Mouse (Mus musculus): ENCODE measurements at regions not wholly inside any gene's neighbourhood (a gene's known extent, or its start where the extent isn't known, plus 50 kb on each side); places are given as distances from the start of the nearest gene placed in this dataset.

DNA sequence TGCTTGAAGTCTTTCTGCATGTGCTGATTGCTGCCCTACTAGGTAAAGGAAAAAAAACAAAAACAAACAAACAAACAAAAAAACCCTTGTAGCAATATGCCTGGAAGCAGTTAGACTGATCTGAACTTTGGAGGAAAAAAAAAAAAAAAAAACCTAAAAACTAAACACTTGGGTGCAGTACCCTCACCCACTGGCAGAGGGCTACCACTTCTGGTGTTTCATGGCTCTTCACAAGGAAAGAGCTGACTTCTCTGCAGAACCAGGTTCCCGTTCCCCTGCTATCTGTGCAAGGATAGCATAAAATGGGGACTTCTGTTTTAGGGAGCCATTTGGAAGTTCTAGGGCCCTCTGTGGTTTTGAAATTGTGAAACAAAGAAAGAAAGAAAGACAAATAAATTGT, 52.2 kb upstream of the Otud4 start:
- in situ Hi-C loops (cut with MboI; ENCODE audit: low sequenced_read_pairs), result loop anchor here (10.0 kb wide), 2 partner anchors 282 to 898 kb away; no protein-coding TSS in a partner anchor

DNA sequence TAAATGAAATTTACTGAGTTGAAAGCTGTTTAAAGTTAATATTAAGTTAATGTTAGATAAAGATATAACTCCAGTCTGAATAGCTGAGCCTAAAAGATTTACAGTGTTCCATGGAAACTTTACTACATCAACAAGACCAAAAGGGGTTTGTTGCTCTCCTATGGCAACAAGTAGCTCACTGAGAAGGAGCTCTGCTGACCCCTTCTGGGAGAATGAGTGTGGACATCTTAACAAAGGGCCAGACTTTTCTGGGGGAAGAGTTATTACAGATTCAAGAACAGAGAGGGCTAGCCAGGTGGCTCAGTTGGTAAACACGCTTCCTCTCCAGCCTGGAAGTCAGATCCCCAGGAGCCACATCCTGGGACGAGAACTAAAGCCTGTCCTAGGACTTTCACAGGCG, 54.5 kb upstream of the Otud4 start:
- in situ Hi-C loops (cut with MboI; ENCODE audit: low sequenced_read_pairs), result loop anchor here (10.0 kb wide), 2 partner anchors 280 to 900 kb away; no protein-coding TSS in a partner anchor

DNA sequence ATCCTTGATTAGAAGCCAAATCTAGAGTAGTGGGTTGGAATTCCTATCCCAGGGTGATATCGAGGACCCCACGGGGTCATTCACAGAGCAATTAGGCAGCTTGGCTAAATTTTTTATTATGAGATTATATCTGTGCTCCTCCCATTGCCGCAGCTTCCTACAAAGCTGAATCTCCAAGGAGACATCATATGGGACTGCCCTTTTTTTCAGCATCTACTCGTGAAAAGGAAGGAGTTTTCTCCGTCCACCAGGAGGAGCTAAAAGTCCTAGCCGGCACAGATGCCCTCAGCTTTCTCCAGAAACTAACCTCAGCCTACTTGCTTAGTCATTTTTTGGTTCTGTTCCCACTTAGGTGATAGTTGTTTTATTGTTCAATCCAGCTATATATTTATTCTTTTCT, 56.1 kb upstream of the Otud4 start:
- in situ Hi-C loops (cut with MboI; ENCODE audit: low sequenced_read_pairs), result loop anchor here (10.0 kb wide), 2 partner anchors 279 to 901 kb away; no protein-coding TSS in a partner anchor

DNA sequence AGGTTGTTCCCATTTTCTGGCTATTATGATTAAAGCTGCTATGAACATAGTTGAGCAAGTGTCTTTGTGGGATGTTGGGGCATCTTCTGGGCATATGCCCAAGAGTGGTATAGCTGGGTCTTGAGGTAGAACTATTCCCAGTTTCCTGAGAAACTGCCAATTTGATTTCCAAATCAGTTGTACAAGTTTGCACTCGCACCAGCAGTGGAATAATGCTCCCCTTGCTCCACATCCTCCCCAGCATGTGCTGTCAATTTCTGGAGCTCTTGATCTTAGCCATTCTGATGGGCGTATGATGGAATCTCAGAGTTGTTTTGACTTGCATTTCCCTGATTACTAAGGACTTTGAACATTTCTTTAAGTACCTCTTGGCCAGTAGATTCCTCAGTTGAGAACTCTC, 57.2 kb upstream of the Otud4 start:
- in situ Hi-C loops (cut with MboI; ENCODE audit: low sequenced_read_pairs), result loop anchor here (10.0 kb wide), 2 partner anchors 277 to 903 kb away; no protein-coding TSS in a partner anchor

DNA sequence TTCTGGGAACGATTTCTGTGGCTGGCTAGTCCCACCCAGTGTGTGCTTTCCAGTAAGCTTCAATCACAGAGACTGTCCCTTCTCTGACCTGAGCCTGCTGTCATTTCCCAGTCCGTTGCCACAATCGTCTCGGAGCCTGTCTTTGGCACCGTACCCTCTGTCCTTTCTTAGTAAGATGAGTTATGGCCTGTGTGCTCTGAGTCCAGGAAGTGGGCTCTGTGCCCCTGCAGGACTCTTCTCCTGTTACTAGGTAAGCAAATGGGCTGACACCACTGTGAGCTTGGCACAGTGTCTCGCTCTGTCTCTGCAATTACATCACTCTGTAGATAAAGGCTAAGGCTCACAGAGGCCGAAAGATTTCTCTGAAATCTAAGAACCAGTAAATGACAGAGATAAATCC, 63.3 kb upstream of the Otud4 start:
- in situ Hi-C loops (cut with MboI; ENCODE audit: low sequenced_read_pairs), result no loop called here

DNA sequence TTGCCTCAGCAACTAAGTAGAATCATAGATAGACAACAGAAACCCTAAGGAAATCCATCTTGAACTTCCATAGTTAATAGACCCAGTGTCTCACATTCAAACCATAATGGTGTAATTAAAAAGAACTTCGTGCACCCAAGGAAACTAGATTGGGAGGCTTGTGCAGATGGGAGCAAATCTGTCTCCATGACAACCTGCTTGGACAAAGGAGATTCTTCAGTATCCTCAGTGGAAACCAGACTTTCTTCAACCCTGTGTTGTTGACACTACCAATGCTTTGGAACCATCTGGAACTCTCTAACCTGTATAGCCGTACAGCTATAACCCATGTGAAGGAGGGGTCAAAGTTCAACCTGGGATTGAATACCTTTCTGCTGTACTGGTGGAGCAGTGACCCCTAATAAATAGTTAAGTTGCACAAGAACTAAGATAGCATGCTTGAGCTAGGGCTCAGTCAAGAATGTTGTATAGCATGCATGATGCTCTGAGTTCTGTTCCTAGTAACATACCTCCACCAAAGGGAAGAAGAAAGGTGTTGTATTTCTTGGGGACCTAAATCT, 64.2 kb upstream of the Otud4 start:
- in situ Hi-C loops (cut with MboI; ENCODE audit: low sequenced_read_pairs), result no loop called here

DNA sequence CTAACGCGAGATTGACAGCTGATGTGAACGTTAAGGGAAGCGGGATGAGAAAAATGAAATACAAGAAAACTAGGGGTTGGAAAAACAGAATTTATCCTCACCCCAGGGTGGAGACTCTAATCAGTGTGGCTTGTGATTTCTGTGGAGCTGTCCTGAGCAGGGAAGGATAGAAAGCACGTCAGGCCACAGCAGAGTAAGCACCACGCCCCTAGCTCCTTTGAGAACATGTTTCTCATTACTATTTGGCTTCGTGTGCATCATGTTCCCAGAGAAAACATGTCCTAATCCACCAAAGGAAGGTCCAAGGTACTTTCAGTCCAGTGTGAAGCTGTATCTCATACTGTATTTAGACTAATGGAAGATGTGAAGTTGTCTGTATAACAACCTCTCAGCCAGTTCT, 65.9 kb upstream of the Otud4 start:
- in situ Hi-C loops (cut with MboI; ENCODE audit: low sequenced_read_pairs), result no loop called here

DNA sequence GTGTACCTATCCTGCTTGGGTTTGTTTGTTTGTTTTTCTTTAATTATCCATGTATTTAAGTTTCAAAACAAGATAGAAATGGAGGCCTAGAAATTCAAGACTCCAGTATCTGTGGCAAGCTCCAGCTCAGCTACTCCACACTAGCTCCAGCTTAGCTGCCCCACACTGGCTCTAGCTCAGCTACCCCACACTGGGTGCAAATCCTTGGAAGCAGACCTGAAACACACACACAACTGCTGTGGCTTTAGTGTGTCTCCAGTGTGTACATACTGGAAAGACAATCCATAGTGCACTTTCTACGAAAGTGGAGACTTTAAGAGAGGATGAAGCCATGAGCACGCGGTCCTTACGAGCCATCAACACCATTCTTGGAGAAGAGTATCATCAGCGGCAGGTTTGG, 66.9 kb upstream of the Otud4 start:
- in situ Hi-C loops (cut with MboI; ENCODE audit: low sequenced_read_pairs), result no loop called here

DNA sequence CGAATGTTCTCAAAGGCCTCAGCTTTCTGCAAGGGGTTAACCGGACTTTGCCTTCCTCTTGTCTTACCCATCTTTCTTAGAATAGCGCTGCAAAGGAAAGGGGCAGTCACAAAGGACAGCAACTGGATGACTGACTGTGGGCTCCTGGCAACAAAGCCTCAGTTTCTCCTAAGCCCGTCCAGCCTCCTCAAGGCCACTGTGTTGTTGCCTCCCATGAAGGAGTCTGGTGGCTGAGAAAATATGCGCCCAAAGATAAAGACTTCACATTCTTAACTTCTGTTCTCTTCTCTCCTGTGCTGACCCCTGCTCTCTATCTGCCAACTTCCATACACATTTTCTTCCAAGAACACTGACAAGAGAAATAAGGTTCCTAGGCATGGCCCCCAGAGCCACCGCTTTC, 76.3 kb upstream of the Otud4 start:
- in situ Hi-C loops (cut with MboI; ENCODE audit: low sequenced_read_pairs), result no loop called here

DNA sequence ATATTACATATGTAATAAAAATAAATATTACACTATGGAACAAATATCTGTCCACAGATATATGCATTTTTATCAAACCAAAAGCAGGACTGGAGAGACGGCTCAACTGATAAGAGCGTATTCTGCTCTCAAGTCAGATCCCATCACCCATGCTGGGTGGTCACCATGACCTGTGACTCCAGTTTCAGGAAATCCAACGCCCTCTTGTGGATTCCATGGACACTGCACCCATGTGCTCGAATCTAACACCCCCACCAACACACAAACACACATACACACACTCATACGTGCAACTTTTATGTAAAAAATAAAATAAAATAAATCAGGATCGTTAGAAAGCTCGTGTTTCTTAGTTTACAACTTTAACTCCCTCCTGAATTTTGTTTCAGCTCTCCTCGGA, 76.7 kb upstream of the Otud4 start:
- in situ Hi-C loops (cut with MboI; ENCODE audit: low sequenced_read_pairs), result no loop called here

DNA sequence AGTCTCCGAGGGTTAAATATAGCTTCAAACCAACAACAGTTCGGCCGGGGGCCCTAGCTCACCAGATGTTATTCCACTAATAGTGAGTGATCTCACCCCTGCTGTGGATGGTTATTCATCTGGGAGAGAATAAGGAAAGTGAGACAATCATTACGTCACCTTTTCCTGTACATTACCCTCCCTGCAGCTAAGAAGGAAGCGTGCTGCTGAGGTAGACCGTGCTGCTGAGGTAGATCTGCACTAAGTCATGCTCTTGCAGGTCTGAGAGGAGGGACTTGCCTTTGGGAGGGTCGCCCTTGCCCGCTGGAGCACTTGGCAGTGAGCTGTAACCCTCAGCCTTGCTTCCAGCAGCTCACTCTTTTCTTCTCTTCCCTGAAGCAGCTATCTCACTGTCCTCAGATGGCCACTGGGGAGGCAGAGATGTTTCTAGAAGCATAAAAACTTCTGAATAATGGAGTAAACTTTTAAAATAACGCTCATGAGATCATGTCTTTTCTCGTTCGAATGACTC, 77.3 kb upstream of the Otud4 start:
- in situ Hi-C loops (cut with MboI; ENCODE audit: low sequenced_read_pairs), result no loop called here

DNA sequence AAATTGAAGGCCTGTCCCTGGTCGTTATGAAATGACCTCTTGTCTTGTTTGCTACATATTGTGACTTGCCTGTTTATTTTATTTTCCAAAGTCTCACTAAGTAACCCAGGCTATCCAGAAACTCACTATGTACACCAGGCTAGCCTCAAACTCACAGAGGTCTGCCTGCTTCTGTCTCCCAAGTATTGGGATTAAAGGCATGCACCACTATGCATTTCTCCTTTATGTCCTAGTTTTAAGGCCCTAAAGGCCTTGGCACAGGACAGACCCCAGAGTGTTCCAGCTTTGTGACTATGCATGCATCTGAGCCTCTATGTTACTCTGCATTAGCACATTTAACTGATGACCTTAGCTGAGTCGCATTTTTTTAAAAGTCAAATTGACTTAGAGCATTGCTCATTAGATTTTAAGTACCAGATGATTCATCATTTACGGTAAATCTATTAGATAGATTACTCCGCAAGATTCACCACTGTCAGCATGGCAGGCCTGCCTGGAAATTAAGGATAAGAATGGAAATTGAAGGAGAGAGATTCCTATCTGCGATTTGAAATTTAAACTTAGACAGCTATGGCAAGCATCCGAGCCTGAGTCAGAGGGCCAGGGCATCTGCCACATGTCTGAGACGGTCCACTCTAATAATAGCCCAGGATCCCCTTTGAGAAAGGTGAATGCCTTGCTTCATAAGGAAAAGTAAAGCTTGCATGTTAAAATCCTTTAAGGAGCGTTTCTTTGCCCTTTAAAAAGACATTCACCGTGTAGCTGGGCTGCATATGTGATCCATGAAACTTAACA, 78.0 kb upstream of the Otud4 start:
- in situ Hi-C loops (cut with MboI; ENCODE audit: low sequenced_read_pairs), result no loop called here

DNA sequence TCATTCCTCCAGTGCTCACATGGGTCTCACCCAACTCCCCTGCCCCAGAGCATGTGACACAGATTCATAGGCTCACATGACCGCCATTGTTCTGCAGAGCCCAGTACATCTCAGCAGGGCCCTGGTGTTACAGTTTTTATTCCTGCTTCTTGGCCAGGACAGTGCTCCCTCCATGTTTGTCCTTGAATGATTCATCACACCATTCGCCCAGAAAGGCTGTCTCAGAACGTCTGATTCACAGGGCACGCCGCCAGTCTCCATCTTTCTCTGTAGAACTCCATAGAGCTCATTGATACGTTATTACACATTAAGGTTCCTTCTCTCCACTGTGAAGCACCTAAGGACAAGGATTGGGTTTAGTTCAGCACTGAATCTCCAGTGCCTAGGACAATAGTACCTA, 79.9 kb upstream of the Otud4 start:
- in situ Hi-C loops (cut with MboI; ENCODE audit: low sequenced_read_pairs), result no loop called here

DNA sequence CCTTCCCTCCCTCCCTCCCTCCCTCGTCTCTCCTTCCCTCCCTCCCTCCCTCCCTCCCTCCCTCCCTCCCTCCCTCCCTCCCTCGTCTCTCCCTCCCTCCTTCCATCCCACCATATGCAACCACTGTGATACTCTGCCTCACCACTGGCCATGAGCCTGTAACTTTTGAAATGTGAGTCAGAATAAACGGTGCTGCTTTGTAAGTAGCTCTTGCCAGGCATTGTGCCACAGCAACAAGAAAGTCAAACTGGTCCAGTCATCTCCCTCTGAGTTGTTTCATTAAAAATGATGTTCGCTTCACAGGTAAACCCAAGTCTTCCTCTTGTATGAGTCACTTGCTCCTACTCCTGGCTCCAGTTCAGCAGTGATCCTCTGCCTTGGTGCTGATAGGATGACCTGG, 85.1 kb upstream of the Otud4 start:
- in situ Hi-C loops (cut with MboI; ENCODE audit: low sequenced_read_pairs), result no loop called here

DNA sequence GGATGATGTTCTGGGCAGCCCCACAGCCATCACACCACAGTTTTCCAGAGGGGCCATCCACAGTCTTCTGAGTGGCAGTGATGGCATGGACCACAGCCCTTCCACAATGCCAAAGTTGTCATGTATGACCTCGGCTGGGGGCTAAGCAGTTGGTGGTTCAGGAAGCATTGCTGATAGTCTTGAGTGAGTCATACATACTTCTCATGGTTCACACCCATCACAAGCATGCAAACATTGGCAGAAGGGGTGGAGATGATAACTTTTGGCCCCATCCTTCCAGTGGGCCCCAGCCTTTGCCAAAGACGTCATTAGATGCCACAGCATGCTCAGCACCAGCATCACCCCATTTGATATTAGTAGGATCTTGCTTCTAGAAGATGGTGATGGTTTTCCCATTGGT, 89.3 kb upstream of the Otud4 start:
- in situ Hi-C loops (cut with MboI; ENCODE audit: low sequenced_read_pairs), result no loop called here

DNA sequence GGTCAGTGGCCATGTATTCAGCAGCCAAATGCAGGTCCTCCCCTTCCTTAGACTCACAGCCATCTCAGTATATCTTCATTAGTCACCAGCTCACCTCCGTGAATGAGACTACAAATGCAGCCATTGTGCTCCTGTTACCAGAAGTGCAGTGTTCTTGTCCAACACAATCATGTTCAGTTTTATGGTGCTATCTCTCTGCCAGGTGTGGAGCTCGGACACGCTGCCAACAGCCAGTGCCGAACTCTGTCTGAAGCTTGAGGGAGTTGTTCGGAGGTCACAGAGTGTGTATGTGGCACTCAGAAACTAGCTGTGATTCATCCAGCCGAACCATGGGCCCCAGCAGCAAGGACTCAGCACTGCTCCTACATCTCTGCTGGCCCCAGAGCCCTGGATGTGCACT, 91.3 kb upstream of the Otud4 start:
- in situ Hi-C loops (cut with MboI; ENCODE audit: low sequenced_read_pairs), result no loop called here

DNA sequence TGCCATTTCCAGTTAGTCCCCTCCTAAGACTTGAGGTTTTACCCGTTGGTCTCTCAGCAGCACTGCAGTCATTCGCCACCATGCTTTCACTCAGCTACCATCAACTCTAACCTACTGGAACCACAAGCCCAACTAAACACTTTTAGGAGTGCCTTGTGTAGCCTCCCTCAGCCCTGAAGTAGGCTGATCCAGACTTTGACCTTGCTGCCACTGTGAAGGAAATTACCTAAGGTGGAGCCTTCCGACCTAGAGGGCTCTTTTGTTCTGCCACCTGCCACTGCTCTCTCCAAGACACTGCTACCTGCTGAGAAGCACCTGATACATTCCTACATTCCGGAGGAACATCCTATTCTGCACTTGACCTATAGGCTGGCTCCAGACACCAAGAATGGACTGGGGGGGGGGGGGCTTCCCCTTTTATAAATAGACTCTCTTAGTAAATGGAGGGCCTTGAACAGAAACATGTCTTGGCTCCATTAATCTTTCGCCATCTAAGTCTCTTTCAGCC, 93.5 kb upstream of the Otud4 start:
- in situ Hi-C loops (cut with MboI; ENCODE audit: low sequenced_read_pairs), result no loop called here

DNA sequence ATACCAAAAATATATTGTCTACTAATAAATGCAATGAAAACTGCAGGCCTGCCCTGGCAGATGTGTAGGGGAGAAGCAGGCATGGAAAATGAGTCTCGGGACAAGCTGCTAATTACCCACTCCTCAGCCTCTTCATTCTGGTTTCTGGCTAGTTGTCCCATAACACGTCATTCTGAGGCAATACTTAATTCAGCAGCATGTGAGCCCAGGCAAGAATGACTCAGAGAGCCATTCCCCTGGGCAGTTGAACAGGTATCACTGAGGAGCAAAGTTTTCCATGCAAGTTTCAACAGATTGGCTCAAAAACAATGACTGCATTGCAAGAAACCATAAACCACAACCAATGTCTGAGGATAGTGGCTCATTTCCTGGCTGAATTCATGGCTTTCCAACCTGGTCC, 97.0 kb upstream of the Otud4 start:
- in situ Hi-C loops (cut with MboI; ENCODE audit: low sequenced_read_pairs), result no loop called here

DNA sequence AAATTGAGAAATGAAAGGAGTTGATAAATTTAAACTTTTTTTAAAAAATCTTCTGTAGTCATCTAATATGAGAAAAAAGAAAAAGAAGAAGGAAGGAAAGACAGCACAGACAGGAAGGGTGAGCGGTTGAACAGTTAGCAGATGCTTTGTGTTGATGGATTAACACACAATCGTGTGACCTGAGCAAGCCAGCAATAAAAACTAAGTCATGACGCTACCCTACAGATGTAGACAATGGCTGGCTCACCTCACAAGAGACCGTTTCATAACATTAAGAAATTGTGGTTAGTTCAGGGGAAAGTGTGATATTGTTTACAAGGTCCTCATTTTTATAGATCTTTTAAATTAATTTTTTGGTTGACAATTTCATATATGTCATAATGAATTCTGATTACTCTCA, 99.4 kb upstream of the Otud4 start:
- in situ Hi-C loops (cut with MboI; ENCODE audit: low sequenced_read_pairs), result no loop called here

DNA sequence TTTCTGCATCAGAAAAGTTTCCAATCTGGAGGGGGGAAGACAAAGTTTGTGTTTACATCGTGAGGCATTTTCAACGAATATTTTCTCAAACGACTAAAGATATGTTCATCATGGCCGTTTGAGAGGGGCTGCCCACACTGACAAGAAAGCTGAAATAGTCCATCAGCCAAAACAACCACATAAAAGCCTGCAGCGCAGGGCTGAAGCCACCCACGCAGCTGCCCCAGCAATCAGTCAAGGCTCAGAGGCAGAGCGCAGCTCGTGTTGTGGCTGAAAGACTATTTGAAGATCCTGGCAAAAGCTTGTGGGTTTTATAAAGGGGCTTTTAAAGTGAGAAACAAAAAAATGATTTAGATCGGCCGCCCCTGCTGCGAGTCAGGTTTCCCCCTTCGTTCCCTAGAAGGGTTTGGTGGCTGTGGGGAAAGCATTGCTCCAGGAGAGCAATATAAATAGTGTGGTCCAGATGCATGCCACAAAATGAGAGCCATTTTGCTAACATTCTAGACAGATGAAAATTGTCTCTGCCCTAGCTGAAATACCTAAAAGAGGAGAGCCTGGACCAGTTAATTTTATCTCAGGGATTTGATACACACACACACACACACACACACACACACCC, 105.0 kb upstream of the Otud4 start:
- in situ Hi-C loops (cut with MboI; ENCODE audit: low sequenced_read_pairs), result no loop called here

DNA sequence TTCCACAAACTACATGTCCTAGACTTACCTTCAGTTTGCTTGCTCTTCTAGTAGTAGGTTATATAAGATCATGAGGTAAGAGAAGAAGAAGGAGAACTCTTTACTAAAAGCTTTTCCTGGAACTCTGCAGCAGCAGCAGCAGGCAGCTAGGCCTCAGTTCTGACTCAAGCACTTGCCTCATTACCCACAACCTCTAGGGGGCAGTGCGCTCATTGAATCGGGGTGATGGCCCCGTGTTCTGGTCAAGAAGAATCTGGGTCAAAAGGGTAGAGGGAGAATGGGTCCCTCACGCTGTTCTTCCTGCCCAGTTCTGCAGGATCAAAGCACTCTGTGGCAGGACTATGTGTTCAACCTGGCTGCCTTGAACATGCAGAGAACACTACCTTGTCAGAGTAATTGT, 109.9 kb upstream of the Otud4 start:
- in situ Hi-C loops (cut with MboI; ENCODE audit: low sequenced_read_pairs), result no loop called here

DNA sequence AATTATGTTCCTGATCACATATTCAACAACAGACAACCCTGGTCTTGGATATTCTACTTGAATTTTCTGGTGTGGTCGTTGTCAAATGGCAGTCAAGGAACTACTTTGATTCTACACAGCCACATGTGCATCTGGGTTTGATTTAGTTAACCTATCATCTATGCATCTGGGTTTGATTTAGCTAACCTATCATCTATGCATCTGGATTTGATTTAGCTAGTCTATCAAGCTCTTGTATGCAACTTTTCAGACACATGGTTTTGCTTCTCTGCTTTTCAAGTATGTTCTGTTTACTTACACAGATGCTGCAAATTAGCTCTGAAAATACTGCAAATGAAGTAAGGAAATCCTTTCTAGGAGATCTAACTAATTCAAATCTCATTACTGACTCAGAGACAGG, 117.4 kb upstream of the Otud4 start:
- in situ Hi-C loops (cut with MboI; ENCODE audit: low sequenced_read_pairs), result no loop called here
